Mouse (Mus musculus): ENCODE results near the gene Pmepa1.

DNA sequence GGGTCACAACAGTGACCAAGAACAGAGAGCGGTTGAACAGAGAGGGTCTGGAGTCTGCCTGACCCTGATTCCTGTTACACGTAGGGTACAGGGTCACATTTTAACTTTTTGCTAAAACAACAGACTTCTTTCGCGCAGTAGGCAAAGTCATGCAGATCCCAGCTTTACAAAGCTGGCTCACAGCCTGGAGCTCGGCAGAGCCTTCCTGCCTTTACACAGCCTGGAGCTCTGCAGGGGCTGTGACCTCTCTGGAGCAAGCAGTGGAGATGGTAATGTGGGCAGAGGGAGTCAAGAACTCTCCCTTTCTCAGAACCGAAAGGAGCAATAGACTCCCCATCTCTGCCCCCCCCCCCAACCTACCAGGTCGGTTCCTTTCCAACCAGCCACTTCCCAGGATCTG is 51.5 kb downstream of the Pmepa1 start:
- TF ChIP-seq CTCF (IDR thresholded peaks at IDR 0.05; ENCODE audit: low read depth, low read length), result no peak
- TF ChIP-seq GATA1 (IDR thresholded peaks at IDR 0.05; ENCODE audit: borderline replicate concordance, low read length), result no peak
